Mouse (Mus musculus) liver, adult 2 months (tissue): ENCODE measurements around the gene Plscr5. TPM values are rescaled to one million over a fixed set of nuclear protein-coding genes. Genes with fewer than 3 reads are reported as not detected.

Experiments
- DNase-seq: peaks from one replicate; pipeline ENCODE4 v3.0.0-alpha.2; 2011; ENCODE audit warnings: low read depth, low spot score; ENCODE audit errors: extremely low read depth
- H3K27ac ChIP-seq: fragments of 200-500 bp; replicated peaks from 2 replicates; pipeline ENCODE4 v1.5.1; 2012; ENCODE audit warnings: low read depth, mild to moderate bottlenecking, control low read depth, inconsistent platforms, low read length; ENCODE audit not compliant: insufficient read depth
- H3K27me3 ChIP-seq: fragments of 200-500 bp; 2 replicates; pipeline ENCODE4 v1.6.1; 2012; ENCODE audit warnings: mild to moderate bottlenecking, moderate library complexity, low read length, inconsistent platforms; ENCODE audit not compliant: control insufficient read depth, insufficient read depth
- H3K36me3 ChIP-seq: fragments of 200-500 bp; 2 replicates; pipeline ENCODE4 v1.6.1; 2012; ENCODE audit warnings: low read length, inconsistent platforms; ENCODE audit not compliant: control insufficient read depth, insufficient read depth
- H3K4me1 ChIP-seq: fragments of 200-500 bp; 2 replicates; pipeline ENCODE4 v1.6.1; 2011; ENCODE audit warnings: low read length; ENCODE audit not compliant: control insufficient read depth, insufficient read depth
- H3K4me3 ChIP-seq: fragments of 200-500 bp; 2 replicates; pipeline ENCODE4 v1.5.1; 2011; ENCODE audit warnings: low read depth, mild to moderate bottlenecking, control low read depth, low read length, moderate library complexity; ENCODE audit not compliant: insufficient read depth
- H3K79me2 ChIP-seq: fragments of 200-500 bp; 2 replicates; pipeline ENCODE4 v1.6.1; 2012; ENCODE audit warnings: inconsistent platforms, mild to moderate bottlenecking, low read length, moderate library complexity; ENCODE audit not compliant: control insufficient read depth, insufficient read depth
- H3K9ac ChIP-seq: fragments of 200-500 bp; 2 replicates; pipeline ENCODE4 v1.6.1; 2012; ENCODE audit warnings: low read depth, mild to moderate bottlenecking, control low read depth, inconsistent platforms, low read length
- CTCF ChIP-seq: fragments of 200-500 bp; IDR thresholded peaks from 2 replicates; pipeline ENCODE4 v1.5.1; 2011; ENCODE audit warnings: low read depth, low read length, control low read depth
- POLR2A ChIP-seq: fragments of 200-500 bp; IDR thresholded peaks from 2 replicates; pipeline ENCODE4 v1.6.1; 2011; ENCODE audit warnings: low read length, control low read depth; ENCODE audit not compliant: insufficient read depth; ENCODE audit errors: extremely low read depth
- WGBS: fragments of 180-500 bp; shearing (Covaris S2); methylation state at CpG from one replicate; pipeline ENCODE4 v1.1.7; 2018; 5-methylcytosine and 5-hydroxymethylcytosine counted together
- polyA plus RNA-seq: library from polyadenylated mRNA; depleted of rRNA; stranded (reverse); fragments of >200 nt; gene quantifications from 2 replicates; pipeline ENCODE4 v1.2.3, GENCODE M21; 2012
- total RNA-seq: library from RNA; depleted of rRNA; stranded (reverse); fragments of >200 nt; gene quantifications from 2 replicates; pipeline ENCODE4 v1.2.3, GENCODE M21; 2014

The Plscr5 gene
- total and polyA plus RNA-seq, 2 experiments, result not detected

GRCm38 (mm10) chr9:92228867-92229832, 36.4 kb downstream of the Plscr5 start:
- Histone ChIP-seq H3K4me1 (peaks cover 5% of the 10 kb centered on the region; the same call in 1 of the 2 replicates), H3K27me3 (no peaks in the 10 kb centered on the region), H3K36me3 (no peaks in the 10 kb centered on the region), H3K4me3 (no peak overlapping the region), H3K9ac (no peak overlapping the region), H3K79me2 (no peaks in the 10 kb centered on the region), H3K27ac (peak overlapping the region; percentile 49; the same call in 1 of the 2 replicates)
- peak; percentile 89 for DNase-seq
- TF ChIP-seq CTCF (no peak), POLR2A (no peak)
- 58% methylated on average over 16 of the region's 16 CpGs for WGBS

- Histone ChIP-seq H3K27me3 (no peaks in the 10 kb centered on the region), H3K27ac (no peak overlapping the region; the same call in 1 of the 2 replicates), H3K4me1 (peaks cover 5% of the 10 kb centered on the region; the same call in 1 of the 2 replicates), H3K9ac (no peak overlapping the region), H3K36me3 (no peaks in the 10 kb centered on the region), H3K4me3 (no peak overlapping the region), H3K79me2 (no peaks in the 10 kb centered on the region)
- TF ChIP-seq POLR2A (no peak), CTCF (no peak)
- WGBS, result 15% methylated on average over 2 of the region's 2 CpGs
- DNase-seq, result peak; percentile 31
These were observed 37.1 kb downstream of the Plscr5 start for GRCm38 (mm10) chr9:92229833-92230205.

- H3K79me2 ChIP-seq, result no peaks in the 10 kb centered on the region
- H3K27ac ChIP-seq, result no peak overlapping the region
- no peak overlapping the region for H3K9ac ChIP-seq
- H3K36me3 ChIP-seq, result no peaks in the 10 kb centered on the region
- no peak overlapping the region for H3K4me3 ChIP-seq
- H3K4me1 ChIP-seq, result peaks cover 3% of the 10 kb centered on the region; the same call in 1 of the 2 replicates
- no peaks in the 10 kb centered on the region for H3K27me3 ChIP-seq
- TF ChIP-seq CTCF (no peak), POLR2A (no peak)
- DNase-seq, result no peak
- WGBS, result 92% methylated on average over 11 of the region's 11 CpGs
These were observed 42.2 kb downstream of the Plscr5 start for GRCm38 (mm10) chr9:92234901-92235458.

- Histone ChIP-seq H3K27ac (no peak overlapping the region; the same call in 1 of the 2 replicates), H3K27me3 (no peaks in the 10 kb centered on the region), H3K4me3 (0 out of 2 replicates have a peak overlapping the region, but pooled peaks have one; percentile 27), H3K4me1 (peaks cover 9% of the 10 kb centered on the region; the same call in 1 of the 2 replicates), H3K9ac (no peak overlapping the region), H3K79me2 (no peaks in the 10 kb centered on the region; the same call in 1 of the 2 replicates), H3K36me3 (0 out of 2 replicates have a peak, but pooled peaks cover 1% of the 10 kb centered on the region)
- no peak for DNase-seq
- 80% methylated on average over 7 of the region's 7 CpGs for WGBS
- TF ChIP-seq CTCF (no peak), POLR2A (no peak)
These were observed 56.2 kb downstream of the Plscr5 start for GRCm38 (mm10) chr9:92248773-92249446.

GRCm38 (mm10) chr9:92249447-92249852, 56.7 kb downstream of the Plscr5 start, which contains the start of gene Plscr1:
Gene Plscr1, plus strand, starts transcription at chr9:92249750.
- 49% methylated on average over 7 of the region's 7 CpGs for WGBS
- H3K27ac ChIP-seq, result peak within 1 kb of the TSS; percentile 91
- no peak for DNase-seq
- peaks cover 9% of the 10 kb centered on the region; the same call in 1 of the 2 replicates for H3K4me1 ChIP-seq
- no peaks in the 10 kb centered on the region for H3K27me3 ChIP-seq
- H3K9ac ChIP-seq, result peak within 1 kb of the TSS; percentile 83
- peak within 1 kb of the TSS; percentile 86 for H3K4me3 ChIP-seq
- H3K79me2 ChIP-seq, result no peaks in the 10 kb centered on the region; the same call in 1 of the 2 replicates
- 0 out of 2 replicates have a peak, but pooled peaks cover 1% of the 10 kb centered on the region for H3K36me3 ChIP-seq
- TF ChIP-seq CTCF (no peak), POLR2A (no peak)
